Mouse (Mus musculus): Measurements from ENCODE around the gene Adgrb2. TPM values are rescaled to one million over a fixed set of nuclear protein-coding genes. Genes with fewer than 3 reads are reported as not detected.

Gene Adgrb2
- total and polyA plus RNA-seq, 3 experiments, result 0.04 to 0.15 TPM; not detected in 1

DNA sequence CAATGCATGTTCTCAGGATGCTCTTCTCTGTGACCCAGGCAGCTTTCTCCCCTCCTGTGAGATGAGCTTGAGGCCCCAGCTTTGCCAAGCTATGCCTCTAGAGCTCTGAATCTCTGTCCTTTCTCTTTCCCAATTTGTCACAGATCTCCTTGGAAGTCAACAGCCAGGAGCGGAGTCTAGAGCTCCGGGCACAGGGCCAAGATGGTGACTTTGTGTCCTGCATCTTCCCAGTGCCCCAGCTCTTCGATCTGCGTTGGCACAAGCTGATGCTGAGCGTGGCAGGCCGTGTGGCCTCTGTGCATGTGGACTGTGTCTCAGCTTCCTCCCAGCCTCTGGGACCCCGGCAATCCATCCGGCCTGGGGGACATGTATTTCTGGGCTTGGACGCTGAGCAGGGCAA is 68.4 kb downstream of the Adgrb2 start:
- H3K9me3 ChIP-seq (replicated peaks; ENCODE audit: insufficient read depth, low read length), result no peaks in the 10 kb centered on the region
- H3K9ac ChIP-seq (ENCODE audit: control insufficient read depth, low read depth, low read length, poor library complexity, severe bottlenecking), result no peak overlapping the region
- no peaks in the 10 kb centered on the region for H3K36me3 ChIP-seq (ENCODE audit: control insufficient read depth in 1 of 2, insufficient read depth in 2 of 2, low read length in 2 of 2)
- no peaks in the 10 kb centered on the region for H3K4me1 ChIP-seq (ENCODE audit: control insufficient read depth in 1 of 2, insufficient read depth in 2 of 2, low read length in 2 of 2)
- no peaks in the 10 kb centered on the region for H3K79me2 ChIP-seq (ENCODE audit: control insufficient read depth, insufficient read depth, low read length, poor library complexity)
- TF ChIP-seq MYC (IDR thresholded peaks at IDR 0.05; ENCODE audit: low read depth, low read length) (no peak), ELF1 (IDR thresholded peaks at IDR 0.05; ENCODE audit: low read depth, low read length) (no peak), JUND (IDR thresholded peaks at IDR 0.05; ENCODE audit: low read depth, low read length) (no peak), RAD21 (IDR thresholded peaks at IDR 0.05; ENCODE audit: low read depth, low read length) (no peak), CTCF (IDR thresholded peaks at IDR 0.05 in 2 of 3, conservative IDR thresholded peaks at IDR 0.05 in 1 of 3; ENCODE audit: control insufficient read depth in 1 of 3, insufficient read depth in 1 of 3, low read depth in 2 of 3, low read length in 3 of 3, poor library complexity in 1 of 3, severe bottlenecking in 1 of 3) (no peak), ZNF384 (IDR thresholded peaks at IDR 0.05; ENCODE audit: low read depth, low read length) (no peak), ETS1 (IDR thresholded peaks at IDR 0.05; ENCODE audit: low read depth, low read length) (no peak), SMC3 (IDR thresholded peaks at IDR 0.05; ENCODE audit: low read depth, low read length) (no peak), MXI1 (IDR thresholded peaks at IDR 0.05; ENCODE audit: low read depth, low read length) (no peak), POLR2AphosphoS5 (IDR thresholded peaks at IDR 0.05; ENCODE audit: borderline replicate concordance, low read depth, low read length) (no peak), CHD2 (IDR thresholded peaks at IDR 0.05; ENCODE audit: low read length) (no peak), TBP (IDR thresholded peaks at IDR 0.05; ENCODE audit: low read depth, low read length) (no peak), KAT2A (conservative IDR thresholded peaks at IDR 0.05; ENCODE audit: low read depth, low read length) (no peak), TCF12 (IDR thresholded peaks at IDR 0.05; ENCODE audit: low read depth, low read length) (no peak)
- no peak overlapping the region for H3K4me3 ChIP-seq (ENCODE audit: control insufficient read depth in 1 of 2, insufficient read depth in 1 of 2, low read depth in 2 of 2, low read length in 2 of 2)
- no peak overlapping the region for H3K27ac ChIP-seq (ENCODE audit: control insufficient read depth, low read depth, low read length)
- no peak for DNase-seq (ENCODE audit: low read depth, low spot score)
- peaks cover 0 to under 1% of the 10 kb centered on the region in 2 experiments; a peak in 1 of 4 replicates for H3K27me3 ChIP-seq (ENCODE audit: control insufficient read depth in 1 of 2, insufficient read depth in 2 of 2, low read length in 2 of 2)

DNA sequence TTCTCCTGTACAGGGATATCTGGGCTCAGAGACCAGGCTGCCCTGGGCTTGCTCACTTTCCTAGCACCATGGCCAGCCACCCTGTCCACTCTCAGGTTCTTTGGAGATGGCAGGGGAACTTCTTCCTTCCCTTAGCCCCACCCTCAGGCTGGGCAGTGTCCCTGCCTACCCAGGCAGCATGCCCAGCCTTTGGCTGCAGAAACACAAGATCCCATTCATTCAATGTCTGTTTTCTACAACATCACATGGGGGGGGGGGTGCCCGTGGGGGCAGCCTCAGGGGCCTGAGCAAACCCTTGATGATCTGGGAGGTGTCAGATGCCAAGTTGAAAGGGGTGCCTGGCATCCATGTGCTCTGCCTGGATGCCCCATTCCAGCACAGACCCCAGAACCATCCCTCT is 70.1 kb downstream of the Adgrb2 start:
- no peak overlapping the region for H3K9ac ChIP-seq (ENCODE audit: control insufficient read depth, low read depth, low read length, poor library complexity, severe bottlenecking)
- no peaks in the 10 kb centered on the region for H3K4me1 ChIP-seq (ENCODE audit: control insufficient read depth in 1 of 2, insufficient read depth in 2 of 2, low read length in 2 of 2)
- H3K4me3 ChIP-seq (ENCODE audit: control insufficient read depth in 1 of 2, insufficient read depth in 1 of 2, low read depth in 2 of 2, low read length in 2 of 2), result no peak overlapping the region
- no peak for DNase-seq (ENCODE audit: low read depth, low spot score)
- no peaks in the 10 kb centered on the region for H3K79me2 ChIP-seq (ENCODE audit: control insufficient read depth, insufficient read depth, low read length, poor library complexity)
- peaks cover 0 to 10% of the 10 kb centered on the region in 2 experiments; a peak in 3 of 4 replicates for H3K27me3 ChIP-seq (ENCODE audit: control insufficient read depth in 1 of 2, insufficient read depth in 2 of 2, low read length in 2 of 2)
- no peaks in the 10 kb centered on the region for H3K9me3 ChIP-seq (replicated peaks; ENCODE audit: insufficient read depth, low read length)
- no peak overlapping the region for H3K27ac ChIP-seq (ENCODE audit: control insufficient read depth, low read depth, low read length)
- TF ChIP-seq EP300 (IDR thresholded peaks at IDR 0.05; ENCODE audit: low read depth in 1 of 2, low read length in 2 of 2) (no peak), NRF1 (IDR thresholded peaks at IDR 0.05; ENCODE audit: insufficient read depth, low read depth, low read length, poor library complexity, severe bottlenecking) (no peak), POLR2A (IDR thresholded peaks at IDR 0.05; ENCODE audit: control insufficient read depth in 1 of 2, insufficient read depth in 1 of 2, low read depth in 1 of 2, low read length in 2 of 2, poor library complexity in 1 of 2) (no peak), BHLHE40 (IDR thresholded peaks at IDR 0.05; ENCODE audit: borderline replicate concordance, low read depth, low read length) (no peak), RCOR1 (IDR thresholded peaks at IDR 0.05; ENCODE audit: low read depth, low read length) (no peak), MAX (IDR thresholded peaks at IDR 0.05; ENCODE audit: low read length) (no peak), CHD1 (IDR thresholded peaks at IDR 0.05; ENCODE audit: low read depth, low read length) (no peak), MYB (IDR thresholded peaks at IDR 0.05; ENCODE audit: low read depth, low read length) (no peak), GABPA (IDR thresholded peaks at IDR 0.05; ENCODE audit: low read depth, low read length) (no peak), MAFK (IDR thresholded peaks at IDR 0.05; ENCODE audit: borderline replicate concordance, low read depth, low read length) (no peak), POLR2AphosphoS2 (IDR thresholded peaks at IDR 0.05; ENCODE audit: low read length) (no peak), POLR2AphosphoS5 (IDR thresholded peaks at IDR 0.05; ENCODE audit: borderline replicate concordance, low read depth, low read length) (no peak)
- no peaks in the 10 kb centered on the region for H3K36me3 ChIP-seq (ENCODE audit: control insufficient read depth in 1 of 2, insufficient read depth in 2 of 2, low read length in 2 of 2)

Data from MEL (cell line).